Mouse (Mus musculus) MEL (cell line): ENCODE results near the gene Srebf2. TPM values are rescaled to one million over a fixed set of nuclear protein-coding genes. Genes with fewer than 3 reads are reported as not detected.
A peak's percentile ranks its signal among the peaks of the same experiment; 100 is the strongest.

Source experiments
- DNase-seq: peaks from one replicate; pipeline ENCODE4 v3.0.0; 2011; ENCODE audit warnings: low read depth, low spot score
- H3K27ac ChIP-seq: 2 replicates; pipeline ENCODE4 v1.5.1; 2012; ENCODE audit warnings: low read depth, mild to moderate bottlenecking, control low read depth, low read length, moderate library complexity; ENCODE audit not compliant: control insufficient read depth
- H3K27me3 ChIP-seq, 2 experiments: fragments of 150-350 bp in 1 of 2; sonication (generic) in 1 of 2; 2 replicates each; pipeline ENCODE4 v1.6.1; 2012; ENCODE audit warnings: low read length in 2 of 2, mild to moderate bottlenecking in 2 of 2, improper control_type of control experiment in 1 of 2, moderate library complexity in 1 of 2; ENCODE audit not compliant: insufficient read depth in 2 of 2, control insufficient read depth in 1 of 2
- H3K36me3 ChIP-seq, 2 experiments: 2 replicates each; pipeline ENCODE4 v1.6.1; 2012 to 2014; ENCODE audit warnings: low read length in 2 of 2, improper control_type of control experiment in 1 of 2, inconsistent platforms in 1 of 2, mild to moderate bottlenecking in 1 of 2; ENCODE audit not compliant: insufficient read depth in 2 of 2, control insufficient read depth in 1 of 2
- H3K4me1 ChIP-seq, 2 experiments: fragments of 150-350 bp in 1 of 2; sonication (generic) in 1 of 2; 2 replicates each; pipeline ENCODE4 v1.6.1; 2012; ENCODE audit warnings: low read length in 2 of 2, improper control_type of control experiment in 1 of 2, mild to moderate bottlenecking in 1 of 2; ENCODE audit not compliant: insufficient read depth in 2 of 2, control insufficient read depth in 1 of 2
- H3K4me3 ChIP-seq, 2 experiments: fragments of 150-350 bp in 1 of 2; sonication (generic) in 1 of 2; 2 replicates each; pipeline ENCODE4 v1.5.1; 2012; ENCODE audit warnings: low read depth in 2 of 2, low read length in 2 of 2, mild to moderate bottlenecking in 2 of 2, moderate library complexity in 2 of 2, control low read depth in 1 of 2, improper control_type of control experiment in 1 of 2; ENCODE audit not compliant: control insufficient read depth in 1 of 2, insufficient read depth in 1 of 2
- H3K79me2 ChIP-seq: 2 replicates; pipeline ENCODE4 v1.6.1; 2012; ENCODE audit warnings: mild to moderate bottlenecking, low read length, moderate library complexity; ENCODE audit not compliant: control insufficient read depth, poor library complexity, insufficient read depth
- H3K9ac ChIP-seq: 2 replicates; pipeline ENCODE4 v1.6.1; 2012; ENCODE audit warnings: low read depth, mild to moderate bottlenecking, control low read depth, low read length, moderate library complexity; ENCODE audit not compliant: control insufficient read depth, poor library complexity, severe bottlenecking
- H3K9me3 ChIP-seq: fragments of 150-350 bp; sonication (generic); replicated peaks from 2 replicates; pipeline ENCODE4 v1.6.1; 2012; ENCODE audit warnings: mild to moderate bottlenecking, low read length, improper control_type of control experiment, moderate library complexity; ENCODE audit not compliant: insufficient read depth
- CHD1 ChIP-seq: IDR thresholded peaks from 2 replicates; pipeline ENCODE4 v1.6.1; 2012; ENCODE audit warnings: low read depth, mild to moderate bottlenecking, inconsistent platforms, low read length, improper control_type of control experiment
- CHD2 ChIP-seq: IDR thresholded peaks from 2 replicates; pipeline ENCODE4 v1.6.1; 2011; ENCODE audit warnings: low read length, improper control_type of control experiment
- CTCF ChIP-seq, 3 experiments: IDR thresholded peaks in 2 of 3; conservative IDR thresholded peaks in 1 of 3; 2 replicates each; pipeline ENCODE4 v1.5.1; 2011 to 2012; ENCODE audit warnings: low read length in 3 of 3, low read depth in 2 of 3, mild to moderate bottlenecking in 2 of 3, improper control_type of control experiment in 1 of 3, inconsistent platforms in 1 of 3, mixed read lengths in 1 of 3, moderate library complexity in 1 of 3; ENCODE audit not compliant: control insufficient read depth in 1 of 3, insufficient read depth in 1 of 3, poor library complexity in 1 of 3, severe bottlenecking in 1 of 3
- KAT2A ChIP-seq: conservative IDR thresholded peaks from 2 replicates; pipeline ENCODE4 v1.6.1; 2012; ENCODE audit warnings: low read depth, low read length, improper control_type of control experiment, inconsistent platforms
- MAX ChIP-seq: IDR thresholded peaks from 2 replicates; pipeline ENCODE4 v1.6.1; 2011; ENCODE audit warnings: low read length, improper control_type of control experiment
- MEF2A ChIP-seq: IDR thresholded peaks from 2 replicates; pipeline ENCODE4 v1.6.1; 2014; ENCODE audit warnings: low read depth, mild to moderate bottlenecking, inconsistent platforms, low read length, improper control_type of control experiment; ENCODE audit not compliant: poor library complexity, insufficient replicate concordance, severe bottlenecking; ENCODE audit errors: extremely low read depth
- MXI1 ChIP-seq: IDR thresholded peaks from 2 replicates; pipeline ENCODE4 v1.6.1; 2011; ENCODE audit warnings: mild to moderate bottlenecking, low read depth, low read length, improper control_type of control experiment
- MYC ChIP-seq: IDR thresholded peaks from 2 replicates; pipeline ENCODE4 v1.6.1; 2011; ENCODE audit warnings: low read depth, mild to moderate bottlenecking, low read length, improper control_type of control experiment, moderate library complexity
- NELFE ChIP-seq: IDR thresholded peaks from 2 replicates; pipeline ENCODE4 v1.6.1; 2011; ENCODE audit warnings: low read depth, low read length, improper control_type of control experiment
- NRF1 ChIP-seq: IDR thresholded peaks from 2 replicates; pipeline ENCODE4 v1.6.1; 2014; ENCODE audit warnings: low read depth, mild to moderate bottlenecking, inconsistent platforms, low read length, improper control_type of control experiment, moderate library complexity; ENCODE audit not compliant: poor library complexity, insufficient read depth, severe bottlenecking
- POLR2A ChIP-seq, 2 experiments: IDR thresholded peaks; 2 replicates each; pipeline ENCODE4 v1.6.1; 2011 to 2012; ENCODE audit warnings: low read length in 2 of 2, mild to moderate bottlenecking in 2 of 2, control low read depth in 1 of 2, improper control_type of control experiment in 1 of 2, low read depth in 1 of 2, moderate library complexity in 1 of 2; ENCODE audit not compliant: control insufficient read depth in 1 of 2, insufficient read depth in 1 of 2, poor library complexity in 1 of 2
- RCOR1 ChIP-seq: IDR thresholded peaks from 2 replicates; pipeline ENCODE4 v1.6.1; 2012; ENCODE audit warnings: low read depth, mild to moderate bottlenecking, inconsistent platforms, low read length, improper control_type of control experiment
- SIN3A ChIP-seq: IDR thresholded peaks from 2 replicates; pipeline ENCODE4 v1.6.1; 2012; ENCODE audit warnings: low read length, improper control_type of control experiment, inconsistent platforms
- TAL1 ChIP-seq: IDR thresholded peaks from 2 replicates; pipeline ENCODE4 v1.6.1; 2012; ENCODE audit warnings: mild to moderate bottlenecking, inconsistent platforms, low read length, moderate library complexity, mixed read lengths
- UBTF ChIP-seq: IDR thresholded peaks from 2 replicates; pipeline ENCODE4 v1.6.1; 2012; ENCODE audit warnings: low read depth, mild to moderate bottlenecking, inconsistent platforms, low read length, improper control_type of control experiment, moderate library complexity, borderline replicate concordance; ENCODE audit not compliant: insufficient read depth
- USF1 ChIP-seq: IDR thresholded peaks from 2 replicates; pipeline ENCODE4 v1.6.1; 2014; ENCODE audit warnings: low read depth, mild to moderate bottlenecking, inconsistent platforms, low read length, improper control_type of control experiment, moderate library complexity
- USF2 ChIP-seq, 2 experiments: IDR thresholded peaks; 2 replicates each; pipeline ENCODE4 v1.6.1; 2011 to 2012; ENCODE audit warnings: improper control_type of control experiment in 2 of 2, low read length in 2 of 2, borderline replicate concordance in 1 of 2, inconsistent platforms in 1 of 2, low read depth in 1 of 2, mild to moderate bottlenecking in 1 of 2; ENCODE audit not compliant: insufficient read depth in 1 of 2
- ZKSCAN1 ChIP-seq: IDR thresholded peaks from 2 replicates; pipeline ENCODE4 v1.6.1; 2012; ENCODE audit warnings: low read depth, mild to moderate bottlenecking, inconsistent platforms, low read length, improper control_type of control experiment, moderate library complexity
- ZNF384 ChIP-seq: IDR thresholded peaks from 2 replicates; pipeline ENCODE4 v1.6.1; 2012; ENCODE audit warnings: low read depth, mild to moderate bottlenecking, inconsistent platforms, low read length, improper control_type of control experiment
- polyA plus RNA-seq, 2 experiments: library from polyadenylated mRNA; stranded (reverse) in 1 of 2; unstranded in 1 of 2; fragments of >175 nt in 1 of 2; fragments of >200 nt in 1 of 2; gene quantifications; 2 replicates each; pipeline versions ENCODE4 v1.2.1 to v1.2.4; 2012; ENCODE audit warnings: low replicate concordance in 2 of 2, low read depth in 1 of 2; ENCODE audit not compliant: insufficient read length in 2 of 2, insufficient read depth in 1 of 2, missing spikeins in 1 of 2
- total RNA-seq: library from RNA; depleted of rRNA; stranded (reverse); fragments of 300-350 nt; gene quantifications from 2 replicates; pipeline ENCODE4 v1.2.3, GENCODE M21; 2012

Srebf2 gene
- total and polyA plus RNA-seq, 3 experiments: 40.5 to 161 TPM; not detected in 1

- TF ChIP-seq NRF1 (no peak), TAL1 (peak; percentile 71), CHD1 (no peak), ZKSCAN1 (no peak), MAX (peak; percentile 18; the same call in 1 of the 2 replicates)
These were observed 871 bp upstream of the Srebf2 start (continued) for GRCm38 (mm10) chr15:82145851-82146769.

- Histone ChIP-seq H3K9me3 (no peaks in the 10 kb centered on the region), H3K4me1 (peaks cover 0 to 27% of the 10 kb centered on the region in 2 experiments; a peak in 3 of 4 replicates), H3K27ac (no peak overlapping the region), H3K79me2 (peaks cover 39% of the 10 kb centered on the region), H3K4me3 (peak overlapping the region; percentile 70 to 100), H3K27me3 (no peaks in the 10 kb centered on the region), H3K9ac (peak overlapping the region; percentile 99), H3K36me3 (peaks cover 0 to 28% of the 10 kb centered on the region in 2 experiments; a peak in 2 of 4 replicates)
- TF ChIP-seq MYC (no peak), ZKSCAN1 (no peak), CHD2 (no peak), USF2 (IDR thresholded peaks at IDR 0.05; ENCODE audit: borderline replicate concordance in 1 of 2, insufficient read depth in 1 of 2, low read depth in 1 of 2, low read length in 2 of 2) (no peak), ZNF384 (no peak), POLR2A (IDR thresholded peaks at IDR 0.05; ENCODE audit: control insufficient read depth in 1 of 2, insufficient read depth in 1 of 2, low read depth in 1 of 2, low read length in 2 of 2, poor library complexity in 1 of 2) (no peak), SIN3A (no peak), MXI1 (peak; percentile 49; the same call in 1 of the 2 replicates), RCOR1 (no peak), KAT2A (no peak), NELFE (no peak), CTCF (IDR thresholded peaks at IDR 0.05 in 2 of 3, conservative IDR thresholded peaks at IDR 0.05 in 1 of 3; ENCODE audit: control insufficient read depth in 1 of 3, insufficient read depth in 1 of 3, low read depth in 2 of 3, low read length in 3 of 3, poor library complexity in 1 of 3, severe bottlenecking in 1 of 3) (no peak), NRF1 (no peak), MEF2A (no peak), TAL1 (no peak), USF1 (no peak), UBTF (0 out of 2 replicates have a peak, but pooled peaks have one; percentile 42)
- DNase-seq: peak; percentile 54
These were observed 680 bp downstream of the Srebf2 start for GRCm38 (mm10) chr15:82147611-82148111.
